23 mouse cellular contexts compared by ENCODE assay signal in genomic region chr11:45875351-45875935, GRCm38 (mm10). TPM values are rescaled to one million over a fixed set of nuclear protein-coding genes. Genes with fewer than 3 reads are reported as not detected.
A peak's percentile ranks its signal among the peaks of the same experiment; 100 is the strongest.
DNase-seq lines count a peak whose midpoint lies in the region; ATAC-seq lines count a peak whose summit lies in the region.
"Had no signal": no experiment of that assay in that cellular context is flagged by ENCODE, and none has a peak within 500 bp of the region (broad histone marks: within the 10 kb centered on the region; RNA-seq: fewer than 3 reads in every experiment).

No protein-coding gene starts in this region.

- no peaks in the 10 kb centered on the region for H3K9me3 ChIP-seq in heart, embryonic 12.5 days (replicated peaks)
- no peaks in the 10 kb centered on the region for H3K9me3 ChIP-seq in intestine, embryonic 16.5 days (ENCODE audit: control insufficient read depth, low read length)
- H3K9me3 ChIP-seq: embryonic facial prominence, embryonic 12.5 days; forebrain, embryonic 13.5 days; limb, embryonic 10.5 days had no signal

- no peak overlapping the region for H3K4me3 ChIP-seq in heart, embryonic 12.5 days
- no peak overlapping the region for H3K4me3 ChIP-seq in intestine, embryonic 16.5 days (ENCODE audit: low read length)
- H3K4me3 ChIP-seq: embryonic facial prominence, embryonic 12.5 days; erythroblast, embryonic 14.5 days; forebrain, embryonic 13.5 days; left cerebral cortex, adult 2 months; limb, embryonic 10.5 days had no signal

- 94% methylated on average over 7 of the region's 7 CpGs for WGBS in heart, embryonic 12.5 days
- WGBS in intestine, embryonic 16.5 days, result 91% methylated on average over 7 of the region's 7 CpGs

- peaks cover 33% of the 10 kb centered on the region for H3K4me1 ChIP-seq in heart, embryonic 12.5 days (replicated peaks)
- peaks cover 12% of the 10 kb centered on the region for H3K4me1 ChIP-seq in intestine, embryonic 16.5 days (ENCODE audit: control insufficient read depth, insufficient read depth, low read length)

- intact Hi-C loops in heart, postnatal 14 days (cut with DNase I), result no loop called here

- peaks cover 2% of the 10 kb centered on the region for H3K36me3 ChIP-seq in heart, embryonic 12.5 days
- 0 out of 2 replicates have a peak, but pooled peaks cover 4% of the 10 kb centered on the region for H3K36me3 ChIP-seq in intestine, embryonic 16.5 days (ENCODE audit: control insufficient read depth, insufficient read depth, low read length)

- ATAC-seq in heart, embryonic 12.5 days (ENCODE audit: insufficient number of reproducible peaks, low FRiP score), result no peak
- no peak for ATAC-seq in intestine, embryonic 16.5 days
- ATAC-seq: forebrain, embryonic 13.5 days; hindbrain, embryonic 16.5 days; liver, postnatal 0 days had no signal

- no peak overlapping the region for H3K4me2 ChIP-seq in heart, embryonic 12.5 days
- no peak overlapping the region for H3K4me2 ChIP-seq in intestine, embryonic 16.5 days (ENCODE audit: low read depth, low read length)
- H3K4me2 ChIP-seq: embryonic facial prominence, embryonic 12.5 days; forebrain, embryonic 13.5 days had no signal

- no peak overlapping the region for H3K27ac ChIP-seq in heart, embryonic 12.5 days (ENCODE audit: poor library complexity, severe bottlenecking)
- H3K27ac ChIP-seq in intestine, embryonic 16.5 days (ENCODE audit: low read length), result no peak overlapping the region
- H3K27ac ChIP-seq: embryonic facial prominence, embryonic 12.5 days; forebrain, embryonic 13.5 days; left cerebral cortex, adult 2 months; limb, embryonic 10.5 days had no signal

- no peaks in the 10 kb centered on the region for H3K27me3 ChIP-seq in heart, embryonic 12.5 days (replicated peaks)
- H3K27me3 ChIP-seq in intestine, embryonic 16.5 days (replicated peaks; ENCODE audit: control insufficient read depth, insufficient read depth, low read length), result no peaks in the 10 kb centered on the region
- H3K27me3 ChIP-seq: embryonic facial prominence, embryonic 12.5 days; forebrain, embryonic 13.5 days had no signal

- DNase-seq in heart, adult 11 months, result peak; percentile 95
- peak; percentile 75 for DNase-seq in CD4-positive helper T cell, adult 2 months (ENCODE audit: low read depth, low spot score)
- peak; percentile 56 for DNase-seq in gastrocnemius, adult 18-20 months (ENCODE audit: low spot score)
- peak; percentile 38 to 51 for DNase-seq in heart, postnatal 14 days
- DNase-seq in kidney, adult 18-20 months, result no peak
- DNase-seq in kidney, adult 8-10 months, result no peak
- DNase-seq: adrenal gland, adult 8-10 months; cerebellum, postnatal 10 days; kidney, adult 2 months; kidney, postnatal 14 days; liver, postnatal 0 days; lung, postnatal 10 days; midbrain, embryonic 14.5 days; right cerebral cortex, postnatal 25 days; thymus, postnatal 25 days had no signal

- no peak overlapping the region for H3K9ac ChIP-seq in heart, embryonic 12.5 days
- H3K9ac ChIP-seq in intestine, embryonic 16.5 days (ENCODE audit: low read depth, low read length), result no peak overlapping the region
- H3K9ac ChIP-seq: embryonic facial prominence, embryonic 12.5 days; forebrain, embryonic 13.5 days; liver, postnatal 0 days had no signal

RNA-seq across cellular contexts. Expression of gene Clint1, which starts 23.6 kb away (rescaled TPM):
- 80.2 and 80.8 TPM in 2 replicates for polyA plus RNA-seq in heart, embryonic 12.5 days (2016; fragmentation: Nextera tagmentation; extraction: Ambion mirVana)
- total RNA-seq in gastrocnemius, adult 18-20 months (2021), result 10 to 100 TPM; 42.4 to 45.3 TPM
- 10 to 100 TPM; 37.4 to 38.2 TPM for total RNA-seq in heart, postnatal 14 days (2021)
- polyA plus RNA-seq in intestine, embryonic 16.5 days (2015; fragmentation: Nextera tagmentation; extraction: Ambion mirVana), result 101 and 114 TPM in 2 replicates

Comparison
In these comparisons a context has a peak if more than half of its experiments do, and no peak if none do; other contexts are left out.
1. DNase-seq: peak in heart, adult 11 months (single experiment), CD4-positive helper T cell, adult 2 months (single experiment), gastrocnemius, adult 18-20 months (single experiment) and heart, postnatal 14 days (2 of 2); none in kidney, adult 18-20 months (single experiment) and kidney, adult 8-10 months (0 of 2).